Mouse (Mus musculus): ENCODE data around the gene Oard1. TPM values are rescaled to one million over a fixed set of nuclear protein-coding genes. Genes with fewer than 3 reads are reported as not detected.

The Oard1 gene
- total RNA-seq, 2 experiments from 2014 or later = 11.9 to 16.2 TPM

Other genes starting within 250 kb of the Oard1 start
- gene A530064D06Rik, start 242.7 kb upstream of the Oard1 start, total RNA-seq (2021) = not detected
- gene Trem1, start 177.2 kb upstream of the Oard1 start, total RNA-seq (2021) = not detected
- not detected for gene Trem3, start 162.2 kb upstream of the Oard1 start, total RNA-seq (2021)
- not detected for gene Treml4, start 145.7 kb upstream of the Oard1 start, total RNA-seq (2021)
- under 1 TPM; 0.13 to 0.37 TPM for gene Treml2, start 110.5 kb upstream of the Oard1 start, total RNA-seq (2021)
- gene B430306N03Rik, start 93.9 kb upstream of the Oard1 start, total RNA-seq (2021) = not detected
- 1 to 10 TPM; 6.7 to 8.1 TPM for gene Trem2, start 63.6 kb upstream of the Oard1 start, total RNA-seq (2021)
- gene Treml1, start 50.1 kb upstream of the Oard1 start, total RNA-seq (2021) = not detected
- gene Nfya, start 108 bp upstream of the Oard1 start, total RNA-seq (2021) = 10 to 100 TPM; 33.5 to 38.1 TPM
- gene Apobec2, start 22.9 kb downstream of the Oard1 start, total RNA-seq (2021) = under 1 TPM in 1 of 2 experiments, not detected in 1; 0.47 TPM
- not detected for gene Tspo2, start 41.5 kb downstream of the Oard1 start, total RNA-seq (2021)
- 1 to 10 TPM in 1 of 2 experiments, under 1 TPM in 1; 0.98 to 2.0 TPM for gene Unc5cl, start 44.9 kb downstream of the Oard1 start, total RNA-seq (2021)